13 mouse cellular contexts compared by ENCODE assay signal in genomic region chr12:33190633-33191032, GRCm38 (mm10).
"Had no signal": no experiment of that assay in that cellular context is flagged by ENCODE, and none has a peak within 500 bp of the region (broad histone marks: within the 10 kb centered on the region; RNA-seq: fewer than 3 reads in every experiment).

No protein-coding gene starts in this region.

- ATAC-seq: liver, embryonic 12.5 days; midbrain, embryonic 15.5 days had no signal

- DNase-seq: kidney, postnatal 14 days; lung, embryonic 14.5 days; lung, postnatal 10 days; lung, postnatal 4 days; right cerebral cortex, postnatal 14 days; thymus, postnatal 36 days had no signal

- H3K4me3 ChIP-seq: kidney, embryonic 15.5 days; left cerebral cortex, adult 2 months; limb, embryonic 15.5 days; liver, embryonic 12.5 days; midbrain, embryonic 15.5 days; stomach, embryonic 15.5 days had no signal

- H3K9me3 ChIP-seq: kidney, embryonic 15.5 days; limb, embryonic 15.5 days; liver, embryonic 12.5 days; midbrain, embryonic 15.5 days; stomach, embryonic 15.5 days had no signal

- H3K9ac ChIP-seq: kidney, embryonic 15.5 days; limb, embryonic 15.5 days; liver, embryonic 12.5 days; lung, embryonic 14.5 days; midbrain, embryonic 15.5 days; stomach, embryonic 15.5 days had no signal

- H3K27ac ChIP-seq: kidney, embryonic 15.5 days; left cerebral cortex, adult 2 months; limb, embryonic 15.5 days; liver, embryonic 12.5 days; midbrain, embryonic 15.5 days; stomach, embryonic 15.5 days had no signal

- H3K27me3 ChIP-seq: kidney, embryonic 15.5 days; limb, embryonic 15.5 days; liver, embryonic 12.5 days; midbrain, embryonic 15.5 days; stomach, embryonic 15.5 days had no signal

- H3K36me3 ChIP-seq: kidney, embryonic 15.5 days; limb, embryonic 15.5 days; liver, embryonic 12.5 days; midbrain, embryonic 15.5 days; stomach, embryonic 15.5 days had no signal

- H3K4me2 ChIP-seq: kidney, embryonic 15.5 days; limb, embryonic 15.5 days; liver, embryonic 12.5 days; lung, embryonic 14.5 days; midbrain, embryonic 11.5 days; midbrain, embryonic 15.5 days; stomach, embryonic 15.5 days had no signal
